In the genomic region with DNA sequence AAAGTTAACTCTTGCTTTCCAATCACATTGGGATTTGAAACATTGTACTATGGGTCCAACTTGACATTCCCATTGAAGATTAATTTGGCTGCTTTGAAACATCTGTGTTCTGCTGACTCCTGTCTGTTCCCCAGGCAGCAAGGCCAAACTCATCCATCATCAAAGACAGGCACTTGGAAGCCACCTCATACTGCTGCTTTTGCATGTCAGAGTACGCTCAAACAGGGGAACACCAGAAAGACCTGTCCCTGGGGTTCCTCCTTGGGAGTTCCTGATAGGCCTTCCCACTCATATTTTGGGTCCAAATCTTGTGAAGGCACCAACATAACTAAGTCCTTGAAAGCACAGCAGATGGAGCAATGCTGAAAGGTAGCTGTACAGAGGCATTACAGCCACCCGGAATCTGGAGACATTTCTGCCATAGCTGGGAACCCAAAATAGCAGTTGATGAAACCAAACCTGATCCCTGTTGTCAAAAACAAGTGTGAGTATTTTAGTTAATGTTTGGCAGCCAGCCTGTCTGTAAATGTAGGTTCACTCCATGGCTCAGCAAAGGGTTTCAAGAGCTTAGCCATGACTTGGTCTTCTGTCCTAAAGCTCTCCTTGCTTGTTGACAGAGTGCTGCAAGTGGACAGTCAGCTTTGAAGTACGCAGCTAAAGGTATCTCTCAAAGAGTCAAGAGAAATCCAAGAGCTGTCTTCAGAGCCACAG, we compare ENCODE assay signal across 17 mouse cellular contexts.
DNase-seq lines count a peak whose midpoint lies in the region; ATAC-seq lines count a peak whose summit lies in the region.
"Had no signal": no experiment of that assay in that cellular context is flagged by ENCODE, and none has a peak within 500 bp of the region (broad histone marks: within the 10 kb centered on the region; RNA-seq: fewer than 3 reads in every experiment).

No protein-coding gene starts in this region.

- no peak overlapping the region for H3K4me3 ChIP-seq in kidney, embryonic 16.5 days (ENCODE audit: low read length)
- H3K4me3 ChIP-seq in forebrain, embryonic 14.5 days (ENCODE audit: low read depth, low read length), result no peak overlapping the region
- H3K4me3 ChIP-seq: embryonic facial prominence, embryonic 15.5 days; forebrain, embryonic 12.5 days; neural tube, embryonic 12.5 days had no signal

- H3K4me2 ChIP-seq in kidney, embryonic 16.5 days (replicated peaks; ENCODE audit: low read depth, low read length), result no peak overlapping the region
- no peak overlapping the region for H3K4me2 ChIP-seq in forebrain, embryonic 14.5 days (ENCODE audit: low read length)
- H3K4me2 ChIP-seq: embryonic facial prominence, embryonic 15.5 days; forebrain, embryonic 12.5 days; neural tube, embryonic 12.5 days had no signal

- intact Hi-C loops in heart, postnatal 10 days (cut with DNase I), result no loop called here

- H3K27ac ChIP-seq in kidney, embryonic 16.5 days (ENCODE audit: low read length), result no peak overlapping the region
- no peak overlapping the region for H3K27ac ChIP-seq in forebrain, embryonic 14.5 days (ENCODE audit: low read depth, low read length)
- H3K27ac ChIP-seq: embryonic facial prominence, embryonic 15.5 days; forebrain, embryonic 12.5 days; neural tube, embryonic 12.5 days had no signal

- WGBS in kidney, embryonic 16.5 days, result 80% methylated on average over 3 of the region's 3 CpGs
- 91% methylated on average over 3 of the region's 3 CpGs for WGBS in forebrain, embryonic 14.5 days

- no peak overlapping the region for H3K9ac ChIP-seq in kidney, embryonic 16.5 days (replicated peaks; ENCODE audit: low read length)
- H3K9ac ChIP-seq in forebrain, embryonic 14.5 days (ENCODE audit: low read length), result no peak overlapping the region
- H3K9ac ChIP-seq: embryonic facial prominence, embryonic 15.5 days; forebrain, embryonic 12.5 days; neural tube, embryonic 12.5 days had no signal

- H3K9me3 ChIP-seq in kidney, embryonic 16.5 days (ENCODE audit: low read length), result no peaks in the 10 kb centered on the region
- H3K9me3 ChIP-seq in forebrain, embryonic 14.5 days (replicated peaks; ENCODE audit: control insufficient read depth, low read length), result no peaks in the 10 kb centered on the region
- H3K9me3 ChIP-seq: embryonic facial prominence, embryonic 15.5 days; forebrain, embryonic 12.5 days; neural tube, embryonic 12.5 days had no signal

- no peaks in the 10 kb centered on the region for H3K27me3 ChIP-seq in kidney, embryonic 16.5 days (ENCODE audit: insufficient read depth, low read length)
- H3K27me3 ChIP-seq in forebrain, embryonic 14.5 days (replicated peaks; ENCODE audit: control insufficient read depth, insufficient read depth, low read length), result no peaks in the 10 kb centered on the region
- H3K27me3 ChIP-seq: embryonic facial prominence, embryonic 15.5 days; forebrain, embryonic 12.5 days; neural tube, embryonic 12.5 days had no signal

- H3K36me3 ChIP-seq in kidney, embryonic 16.5 days (ENCODE audit: insufficient read depth, low read length), result no peaks in the 10 kb centered on the region
- H3K36me3 ChIP-seq in forebrain, embryonic 14.5 days (ENCODE audit: control insufficient read depth, insufficient read depth, low read length), result no peaks in the 10 kb centered on the region
- H3K36me3 ChIP-seq: embryonic facial prominence, embryonic 15.5 days; forebrain, embryonic 12.5 days; G1E; neural tube, embryonic 12.5 days had no signal

- peak; percentile 41 to 70 for DNase-seq in adrenal gland, adult (ENCODE audit: inconsistent age in 2 of 2, low spot score in 1 of 2)
- DNase-seq in adrenal gland, adult 18-20 months (ENCODE audit: low spot score in 2 of 2), result no peak
- peak; percentile 19 to 40 for DNase-seq in adrenal gland, postnatal 36 days
- peak; percentile 46 for DNase-seq in heart, adult 8-10 months (ENCODE audit: low spot score)
- DNase-seq in heart, postnatal 10 days, result peak; percentile 44 to 48
- no peak for DNase-seq in forebrain, embryonic 14.5 days (ENCODE audit: low spot score)
- no peak for DNase-seq in adipocyte (ENCODE audit: low spot score)
- DNase-seq: cerebellum, adult 9-10 months; kidney, adult 2 months; lung, adult 2 months; lung, postnatal 36 days had no signal

- ATAC-seq in kidney, embryonic 16.5 days (ENCODE audit: low FRiP score, low TSS enrichment), result no peak
- ATAC-seq in forebrain, embryonic 14.5 days, result no peak
- ATAC-seq: CD4-positive, CD25-positive, alpha-beta regulatory T cell, adult 4 months had no signal

- no peaks in the 10 kb centered on the region for H3K4me1 ChIP-seq in kidney, embryonic 16.5 days (ENCODE audit: insufficient read depth, low read length)
- H3K4me1 ChIP-seq in forebrain, embryonic 14.5 days (ENCODE audit: control insufficient read depth, insufficient read depth, low read length), result no peaks in the 10 kb centered on the region
- H3K4me1 ChIP-seq: embryonic facial prominence, embryonic 15.5 days; forebrain, embryonic 12.5 days; neural tube, embryonic 12.5 days had no signal

Comparison
In these comparisons a context has a peak if more than half of its experiments do, and no peak if none do; other contexts are left out.
1. DNase-seq: peak in adrenal gland, adult (2 of 2), adrenal gland, postnatal 36 days (2 of 2), heart, adult 8-10 months (single experiment) and heart, postnatal 10 days (2 of 2); none in adrenal gland, adult 18-20 months (0 of 2), forebrain, embryonic 14.5 days (single experiment) and adipocyte (single experiment).